17 mouse cellular contexts compared by ENCODE assay signal in the genomic region with DNA sequence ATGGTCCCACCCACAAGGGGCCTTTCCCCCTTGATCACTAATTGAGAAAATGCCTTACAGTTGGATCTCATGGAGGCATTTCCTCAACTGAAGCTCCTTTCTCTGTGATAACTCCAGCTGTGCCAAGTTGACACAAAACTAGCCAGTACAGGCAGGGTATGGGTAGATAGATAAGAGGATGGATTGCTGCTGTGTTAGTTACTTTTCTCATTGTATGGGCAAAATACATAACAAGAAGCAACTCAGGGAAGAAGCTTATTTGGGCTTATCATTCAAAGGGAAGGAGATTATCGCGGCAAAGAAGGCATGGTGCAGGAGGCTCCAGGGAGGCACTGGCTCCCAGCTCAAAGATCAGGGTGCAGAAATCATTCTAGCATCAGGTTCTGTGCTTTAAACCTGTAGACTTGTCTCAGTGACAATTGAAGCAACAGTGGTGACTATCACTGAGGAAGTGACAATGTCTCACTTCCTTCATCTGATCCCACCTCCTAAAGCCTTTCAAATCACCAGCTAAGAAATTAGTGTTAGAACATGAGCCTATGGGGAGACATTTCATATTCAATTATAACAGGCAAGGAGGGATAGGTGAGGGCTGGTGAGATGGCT.
"Had no signal": no experiment of that assay in that cellular context is flagged by ENCODE, and none has a peak within 500 bp of the region (broad histone marks: within the 10 kb centered on the region; RNA-seq: fewer than 3 reads in every experiment).

No protein-coding gene starts in this region.

- H3K4me1 ChIP-seq: limb, embryonic 15.5 days had no signal

- H3K36me3 ChIP-seq: intestine, embryonic 15.5 days; limb, embryonic 12.5 days; limb, embryonic 15.5 days had no signal

- H3K9me3 ChIP-seq: intestine, embryonic 15.5 days; limb, embryonic 12.5 days; limb, embryonic 15.5 days had no signal

- H3K27ac ChIP-seq: intestine, embryonic 15.5 days; limb, embryonic 12.5 days; limb, embryonic 15.5 days; stomach, postnatal 0 days had no signal

- H3K4me3 ChIP-seq: intestine, embryonic 15.5 days; limb, embryonic 12.5 days; limb, embryonic 15.5 days had no signal

- H3K4me2 ChIP-seq: intestine, embryonic 15.5 days; limb, embryonic 12.5 days; limb, embryonic 15.5 days; lung, embryonic 14.5 days had no signal

- ATAC-seq: intestine, embryonic 15.5 days; lung, postnatal 0 days had no signal

- DNase-seq: kidney, adult 18-20 months; kidney, adult 9 months; kidney, postnatal 14 days; kidney, postnatal 4 days; left cerebral cortex, postnatal 4 days; lung, embryonic 14.5 days; midbrain, embryonic 14.5 days; right cerebral cortex, postnatal 14 days; right cerebral cortex, postnatal 4 days; thymus, adult 2 months; thymus, postnatal 14 days; thymus, postnatal 4 days had no signal

- H3K27me3 ChIP-seq: intestine, embryonic 15.5 days; limb, embryonic 12.5 days; limb, embryonic 15.5 days had no signal

- H3K9ac ChIP-seq: intestine, embryonic 15.5 days; limb, embryonic 12.5 days; limb, embryonic 15.5 days; lung, embryonic 14.5 days had no signal
